Mouse (Mus musculus): ENCODE measurements at regions not wholly inside any gene's neighbourhood (a gene's known extent, or its start where the extent isn't known, plus 50 kb on each side); places are given as distances from the start of the nearest gene placed in this dataset.

DNA sequence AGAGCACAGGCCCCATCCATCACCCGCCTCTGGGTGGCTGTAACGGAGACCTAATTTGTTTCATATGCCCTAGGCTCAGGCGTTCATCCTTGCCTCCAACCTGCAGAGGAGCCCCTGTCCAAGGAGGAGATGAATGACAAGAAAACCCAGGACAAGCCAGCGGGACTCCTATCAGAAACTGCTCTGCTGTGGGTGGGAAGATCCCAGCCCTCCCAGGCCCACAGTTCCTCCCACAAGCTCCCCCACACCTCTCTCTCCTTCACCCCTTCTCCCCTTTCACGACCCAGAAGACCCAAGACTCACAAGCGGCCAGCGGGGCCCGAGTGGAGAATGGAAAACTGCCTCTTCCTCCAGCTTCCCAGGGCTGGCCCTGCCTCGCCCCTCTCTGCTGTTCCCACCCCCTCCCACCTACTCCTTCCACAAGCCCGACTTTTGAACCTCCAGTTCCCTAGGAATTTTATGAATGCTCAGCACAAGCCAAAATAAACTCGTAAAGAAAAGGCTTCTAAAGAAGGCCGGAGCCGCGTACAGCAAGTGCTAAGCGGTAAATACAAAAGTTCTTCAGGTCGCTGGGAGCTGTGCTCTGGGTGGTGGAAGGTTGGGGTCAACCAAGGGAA, 133.1 kb upstream of the Gm12830 start:
- H3K9me3 ChIP-seq = no peaks in the 10 kb centered on the region
- DNase-seq (ENCODE audit: low spot score) = peak; percentile 66
- H3K27ac ChIP-seq = peak overlapping the region; percentile 67
- 27% methylated on average over 16 of the region's 16 CpGs for WGBS
- peaks cover 62% of the 10 kb centered on the region for H3K27me3 ChIP-seq (ENCODE audit: insufficient read depth, poor library complexity, severe bottlenecking)
- H3K36me3 ChIP-seq = no peaks in the 10 kb centered on the region
- peaks cover 28% of the 10 kb centered on the region for H3K4me1 ChIP-seq (replicated peaks)
- H3K4me3 ChIP-seq = no peak overlapping the region

DNA sequence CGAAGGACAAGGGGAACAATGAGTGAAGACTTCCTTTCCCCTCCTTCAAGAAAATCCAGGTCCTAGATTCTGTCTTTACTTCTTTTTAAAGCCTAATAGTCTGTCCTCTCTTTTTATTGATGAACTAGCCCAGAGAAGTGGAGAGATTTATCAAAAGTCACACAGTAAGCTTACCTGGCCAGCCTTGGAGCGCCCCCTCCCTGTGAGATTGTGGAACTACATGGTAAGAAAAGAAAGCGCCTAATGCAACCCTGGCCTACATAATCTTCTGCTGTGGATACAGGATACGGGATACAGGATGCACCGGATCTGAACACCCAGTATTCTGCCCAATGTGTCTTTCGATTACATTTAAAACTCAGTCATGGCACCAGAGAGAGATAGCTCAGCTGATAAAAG, 132.6 kb upstream of the Gm12830 start:
- Histone ChIP-seq H3K9me3 (no peaks in the 10 kb centered on the region), H3K4me1 (replicated peaks) (peaks cover 27% of the 10 kb centered on the region), H3K27ac (no peak overlapping the region), H3K27me3 (ENCODE audit: insufficient read depth, poor library complexity, severe bottlenecking) (peaks cover 59% of the 10 kb centered on the region), H3K36me3 (no peaks in the 10 kb centered on the region), H3K4me3 (no peak overlapping the region)
- WGBS = 68% methylated on average over 6 of the region's 6 CpGs
- no peak for DNase-seq (ENCODE audit: low spot score)

DNA sequence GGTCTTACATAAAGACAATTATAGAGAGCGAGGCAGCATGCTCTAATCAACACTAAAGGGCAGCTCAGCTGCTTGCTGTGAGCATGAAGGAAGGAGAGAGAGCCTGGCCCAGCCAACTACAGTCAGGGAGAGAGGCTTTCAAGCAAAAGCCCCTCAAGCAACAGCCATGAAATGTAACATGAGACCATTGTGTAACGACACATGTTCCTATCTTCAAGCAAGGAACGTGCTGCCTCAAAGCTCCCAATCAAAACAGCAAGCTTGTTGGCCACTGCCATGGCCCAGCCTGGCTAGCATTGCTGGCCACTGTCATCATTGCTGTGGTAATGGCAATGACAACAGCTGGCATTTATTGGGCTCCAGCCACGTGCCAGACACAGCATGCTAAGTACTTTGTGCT, 115.9 kb upstream of the Gm12830 start:
- WGBS = 61% methylated on average over 4 of the region's 4 CpGs
- Histone ChIP-seq H3K27me3 (ENCODE audit: insufficient read depth, poor library complexity, severe bottlenecking) (peaks cover 7% of the 10 kb centered on the region), H3K4me3 (no peak overlapping the region), H3K27ac (no peak overlapping the region), H3K36me3 (no peaks in the 10 kb centered on the region), H3K4me1 (replicated peaks) (peaks cover 15% of the 10 kb centered on the region; the same call in 1 of the 2 replicates), H3K9me3 (no peaks in the 10 kb centered on the region)
- DNase-seq (ENCODE audit: low spot score) = no peak

GRCm38 (mm10) chr4:114710182-114710909, 111.2 kb upstream of the Gm12830 start:
- H3K4me1 ChIP-seq (replicated peaks) = peaks cover 22% of the 10 kb centered on the region; the same call in 1 of the 2 replicates
- no peaks in the 10 kb centered on the region for H3K9me3 ChIP-seq
- no peak overlapping the region for H3K4me3 ChIP-seq
- H3K27me3 ChIP-seq (ENCODE audit: insufficient read depth, poor library complexity, severe bottlenecking) = 0 out of 2 replicates have a peak, but pooled peaks cover 6% of the 10 kb centered on the region
- no peak for DNase-seq (ENCODE audit: low spot score)
- H3K27ac ChIP-seq = no peak overlapping the region
- WGBS = 76% methylated on average over 3 of the region's 3 CpGs
- H3K36me3 ChIP-seq = no peaks in the 10 kb centered on the region

GRCm38 (mm10) chr4:114711082-114711481, 110.4 kb upstream of the Gm12830 start:
- 0 out of 2 replicates have a peak, but pooled peaks cover 6% of the 10 kb centered on the region for H3K27me3 ChIP-seq (ENCODE audit: insufficient read depth, poor library complexity, severe bottlenecking)
- WGBS = 72% methylated on average over 3 of the region's 3 CpGs
- no peaks in the 10 kb centered on the region for H3K9me3 ChIP-seq
- no peak for DNase-seq (ENCODE audit: low spot score)
- H3K4me1 ChIP-seq (replicated peaks) = peaks cover 17% of the 10 kb centered on the region; the same call in 1 of the 2 replicates
- H3K27ac ChIP-seq = no peak overlapping the region
- H3K36me3 ChIP-seq = no peaks in the 10 kb centered on the region
- no peak overlapping the region for H3K4me3 ChIP-seq

GRCm38 (mm10) chr4:114712005-114712665, 109.4 kb upstream of the Gm12830 start:
- Histone ChIP-seq H3K27ac (no peak overlapping the region), H3K9me3 (no peaks in the 10 kb centered on the region), H3K36me3 (no peaks in the 10 kb centered on the region), H3K4me3 (no peak overlapping the region), H3K4me1 (replicated peaks) (peaks cover 17% of the 10 kb centered on the region; the same call in 1 of the 2 replicates), H3K27me3 (ENCODE audit: insufficient read depth, poor library complexity, severe bottlenecking) (peaks cover 11% of the 10 kb centered on the region)
- 61% methylated on average over 7 of the region's 7 CpGs for WGBS
- no peak for DNase-seq (ENCODE audit: low spot score)

- Histone ChIP-seq H3K27ac (no peak overlapping the region), H3K4me3 (no peak overlapping the region), H3K4me1 (replicated peaks) (peaks cover 17% of the 10 kb centered on the region; the same call in 1 of the 2 replicates), H3K27me3 (ENCODE audit: insufficient read depth, poor library complexity, severe bottlenecking) (peaks cover 11% of the 10 kb centered on the region), H3K9me3 (peaks cover 6% of the 10 kb centered on the region), H3K36me3 (no peaks in the 10 kb centered on the region)
- no peak for DNase-seq (ENCODE audit: low spot score)
- WGBS = 68% methylated on average over 4 of the region's 4 CpGs
Observed at GRCm38 (mm10) chr4:114712921-114713527, 108.5 kb upstream of the Gm12830 start.

- 74% methylated on average over 2 of the region's 2 CpGs for WGBS
- Histone ChIP-seq H3K27me3 (ENCODE audit: insufficient read depth, poor library complexity, severe bottlenecking) (peaks cover 28% of the 10 kb centered on the region), H3K9me3 (peaks cover 7% of the 10 kb centered on the region), H3K27ac (no peak overlapping the region), H3K4me3 (no peak overlapping the region), H3K36me3 (no peaks in the 10 kb centered on the region), H3K4me1 (replicated peaks) (peaks cover 19% of the 10 kb centered on the region; the same call in 1 of the 2 replicates)
- DNase-seq (ENCODE audit: low spot score) = no peak
Observed at GRCm38 (mm10) chr4:114716703-114717102, 104.8 kb upstream of the Gm12830 start.

GRCm38 (mm10) chr4:114720696-114721095, 100.8 kb upstream of the Gm12830 start:
- 65% methylated on average over 3 of the region's 3 CpGs for WGBS
- Histone ChIP-seq H3K27me3 (ENCODE audit: insufficient read depth, poor library complexity, severe bottlenecking) (peaks cover 56% of the 10 kb centered on the region), H3K4me3 (no peak overlapping the region), H3K27ac (no peak overlapping the region), H3K9me3 (peaks cover 7% of the 10 kb centered on the region), H3K4me1 (replicated peaks) (peaks cover 7% of the 10 kb centered on the region; the same call in 1 of the 2 replicates), H3K36me3 (no peaks in the 10 kb centered on the region)
- DNase-seq (ENCODE audit: low spot score) = no peak

GRCm38 (mm10) chr4:114721386-114721785, 100.1 kb upstream of the Gm12830 start:
- DNase-seq (ENCODE audit: low spot score) = no peak

GRCm38 (mm10) chr4:114728235-114729000, 93.1 kb upstream of the Gm12830 start:
- Histone ChIP-seq H3K27me3 (ENCODE audit: insufficient read depth, poor library complexity, severe bottlenecking) (peaks cover 73% of the 10 kb centered on the region), H3K27ac (peak overlapping the region; percentile 67), H3K9me3 (no peaks in the 10 kb centered on the region), H3K36me3 (no peaks in the 10 kb centered on the region), H3K4me3 (no peak overlapping the region), H3K4me1 (replicated peaks) (peaks cover 13% of the 10 kb centered on the region)
- DNase-seq (ENCODE audit: low spot score) = peak; percentile 36
- 60% methylated on average over 11 of the region's 11 CpGs for WGBS

More at GRCm38 (mm10) chr4:114721386-114721785, 100.1 kb upstream of the Gm12830 start:
- Histone ChIP-seq H3K36me3 (no peaks in the 10 kb centered on the region), H3K9me3 (peaks cover 7% of the 10 kb centered on the region), H3K4me3 (no peak overlapping the region), H3K27ac (no peak overlapping the region), H3K27me3 (ENCODE audit: insufficient read depth, poor library complexity, severe bottlenecking) (peaks cover 62% of the 10 kb centered on the region), H3K4me1 (replicated peaks) (peaks cover 7% of the 10 kb centered on the region; the same call in 1 of the 2 replicates)
- WGBS = 50% methylated on average over 2 of the region's 2 CpGs

All from hindbrain, embryonic 10.5 days (tissue).